Mouse (Mus musculus): ENCODE measurements around the gene Gsto2. TPM values are rescaled to one million over a fixed set of nuclear protein-coding genes. Genes with fewer than 3 reads are reported as not detected.

The Gsto2 gene
- polyA plus RNA-seq, 1 experiment from 2014 or later, result 1.4 TPM

- no peaks in the 10 kb centered on the region for H3K9me3 ChIP-seq (replicated peaks)
- no peak for DNase-seq (ENCODE audit: low spot score)
- 0 out of 2 replicates have a peak, but pooled peaks cover 5% of the 10 kb centered on the region for H3K36me3 ChIP-seq
Observed at GRCm38 (mm10) chr19:47918455-47919101, 53.2 kb downstream of the Gsto2 start.

GRCm38 (mm10) chr19:47919126-47919965 is 54.0 kb downstream of the Gsto2 start, which contains the start of the genes Cfap43 and Itprip:
Cfap43 (minus strand) TSS chr19:47919287.
Itprip (minus strand) TSS chr19:47919299.
- Histone ChIP-seq H3K9me3 (replicated peaks) (no peaks in the 10 kb centered on the region), H3K4me3 (peak within 1 kb of the TSS; percentile 90), H3K27ac (replicated peaks) (peak within 1 kb of the TSS; percentile 99), H3K27me3 (ENCODE audit: low read depth, poor library complexity, severe bottlenecking) (no peaks in the 10 kb centered on the region), H3K36me3 (no peaks in the 10 kb centered on the region), H3K4me1 (peaks cover 38% of the 10 kb centered on the region)
- DNase-seq (ENCODE audit: low spot score), result peak; percentile 82
- WGBS, result under 1% methylated on average over 48 of the region's 48 CpGs

More at GRCm38 (mm10) chr19:47918455-47919101, 53.2 kb downstream of the Gsto2 start:
- peak overlapping the region; percentile 90 for H3K4me3 ChIP-seq
- peak overlapping the region; percentile 99 for H3K27ac ChIP-seq (replicated peaks)
- H3K27me3 ChIP-seq (ENCODE audit: low read depth, poor library complexity, severe bottlenecking), result no peaks in the 10 kb centered on the region
- WGBS, result under 1% methylated on average over 29 of the region's 29 CpGs
- H3K4me1 ChIP-seq, result peaks cover 38% of the 10 kb centered on the region

GRCm38 (mm10) chr19:47919966-47920375 is 54.6 kb downstream of the Gsto2 start:
- no peak for DNase-seq (ENCODE audit: low spot score)
- Histone ChIP-seq H3K4me1 (peaks cover 34% of the 10 kb centered on the region), H3K9me3 (replicated peaks) (no peaks in the 10 kb centered on the region), H3K4me3 (peak overlapping the region; percentile 90), H3K27ac (replicated peaks) (peak overlapping the region; percentile 99), H3K27me3 (ENCODE audit: low read depth, poor library complexity, severe bottlenecking) (no peaks in the 10 kb centered on the region), H3K36me3 (no peaks in the 10 kb centered on the region)
- WGBS, result 16% methylated on average over 8 of the region's 8 CpGs

- DNase-seq (ENCODE audit: low spot score), result no peak
Observed at GRCm38 (mm10) chr19:47925819-47926218, 60.5 kb downstream of the Gsto2 start.

GRCm38 (mm10) chr19:47927032-47927431 is 61.7 kb downstream of the Gsto2 start:
- Histone ChIP-seq H3K4me3 (no peak overlapping the region), H3K27me3 (ENCODE audit: low read depth, poor library complexity, severe bottlenecking) (no peaks in the 10 kb centered on the region), H3K27ac (replicated peaks) (no peak overlapping the region), H3K36me3 (no peaks in the 10 kb centered on the region), H3K4me1 (no peaks in the 10 kb centered on the region), H3K9me3 (replicated peaks) (no peaks in the 10 kb centered on the region)
- 85% methylated on average over 2 of the region's 2 CpGs for WGBS
- DNase-seq (ENCODE audit: low spot score), result no peak

More at GRCm38 (mm10) chr19:47925819-47926218, 60.5 kb downstream of the Gsto2 start:
- Histone ChIP-seq H3K27ac (replicated peaks) (no peak overlapping the region), H3K4me3 (no peak overlapping the region), H3K4me1 (no peaks in the 10 kb centered on the region), H3K27me3 (ENCODE audit: low read depth, poor library complexity, severe bottlenecking) (no peaks in the 10 kb centered on the region), H3K36me3 (no peaks in the 10 kb centered on the region), H3K9me3 (replicated peaks) (no peaks in the 10 kb centered on the region)
- WGBS, result 81% methylated on average over 7 of the region's 7 CpGs

- DNase-seq (ENCODE audit: low spot score), result no peak
- H3K9me3 ChIP-seq (replicated peaks), result no peaks in the 10 kb centered on the region
- WGBS, result 87% methylated on average over 4 of the region's 4 CpGs
- no peak overlapping the region for H3K27ac ChIP-seq (replicated peaks)
- no peaks in the 10 kb centered on the region for H3K27me3 ChIP-seq (ENCODE audit: low read depth, poor library complexity, severe bottlenecking)
- H3K36me3 ChIP-seq, result no peaks in the 10 kb centered on the region
- no peak overlapping the region for H3K4me3 ChIP-seq
- no peaks in the 10 kb centered on the region for H3K4me1 ChIP-seq
Observed at GRCm38 (mm10) chr19:47929043-47929442, 63.7 kb downstream of the Gsto2 start.

- H3K27me3 ChIP-seq (ENCODE audit: low read depth, poor library complexity, severe bottlenecking), result no peaks in the 10 kb centered on the region
- no peak for DNase-seq (ENCODE audit: low spot score)
- no peaks in the 10 kb centered on the region for H3K36me3 ChIP-seq
- no peak overlapping the region for H3K27ac ChIP-seq (replicated peaks)
- 50% methylated on average over 7 of the region's 7 CpGs for WGBS
- no peak overlapping the region for H3K4me3 ChIP-seq
- H3K4me1 ChIP-seq, result peaks cover 4% of the 10 kb centered on the region
- H3K9me3 ChIP-seq (replicated peaks), result no peaks in the 10 kb centered on the region
Observed at GRCm38 (mm10) chr19:47931982-47932638, 66.8 kb downstream of the Gsto2 start.

- Histone ChIP-seq H3K9me3 (replicated peaks) (no peaks in the 10 kb centered on the region), H3K27me3 (ENCODE audit: low read depth, poor library complexity, severe bottlenecking) (peaks cover 12% of the 10 kb centered on the region), H3K4me3 (no peak overlapping the region), H3K4me1 (peaks cover 20% of the 10 kb centered on the region), H3K36me3 (no peaks in the 10 kb centered on the region), H3K27ac (replicated peaks) (no peak overlapping the region)
- 90% methylated on average over 8 of the region's 8 CpGs for WGBS
- DNase-seq (ENCODE audit: low spot score), result no peak
Observed at GRCm38 (mm10) chr19:47934146-47934545, 68.8 kb downstream of the Gsto2 start.

GRCm38 (mm10) chr19:47934636-47935238 is 69.4 kb downstream of the Gsto2 start:
- no peak for DNase-seq (ENCODE audit: low spot score)
- H3K4me1 ChIP-seq, result peaks cover 20% of the 10 kb centered on the region
- 76% methylated on average over 16 of the region's 16 CpGs for WGBS

GRCm38 (mm10) chr19:47935530-47935929 is 70.2 kb downstream of the Gsto2 start:
- H3K36me3 ChIP-seq, result no peaks in the 10 kb centered on the region
- no peak overlapping the region for H3K4me3 ChIP-seq
- H3K27me3 ChIP-seq (ENCODE audit: low read depth, poor library complexity, severe bottlenecking), result peaks cover 22% of the 10 kb centered on the region
- peaks cover 20% of the 10 kb centered on the region for H3K4me1 ChIP-seq
- no peak overlapping the region for H3K27ac ChIP-seq (replicated peaks)
- no peak for DNase-seq (ENCODE audit: low spot score)
- 84% methylated on average over 6 of the region's 6 CpGs for WGBS
- H3K9me3 ChIP-seq (replicated peaks), result no peaks in the 10 kb centered on the region

More at GRCm38 (mm10) chr19:47934636-47935238, 69.4 kb downstream of the Gsto2 start:
- H3K36me3 ChIP-seq, result no peaks in the 10 kb centered on the region
- H3K9me3 ChIP-seq (replicated peaks), result no peaks in the 10 kb centered on the region
- H3K27me3 ChIP-seq (ENCODE audit: low read depth, poor library complexity, severe bottlenecking), result peaks cover 14% of the 10 kb centered on the region
- H3K4me3 ChIP-seq, result no peak overlapping the region
- no peak overlapping the region for H3K27ac ChIP-seq (replicated peaks)
